Mouse (Mus musculus): Measurements from ENCODE around the gene Grem2. TPM values are rescaled to one million over a fixed set of nuclear protein-coding genes. Genes with fewer than 3 reads are reported as not detected.

Grem2 gene
- 10 to 100 TPM; 12.3 to 15.6 (median 13.2) TPM for total RNA-seq (2022)

- DNase-seq (ENCODE audit: low spot score in 2 of 2), result peak; percentile 35 to 63
These were observed at the start of gene Grem2 for GRCm38 (mm10) chr1:174921298-174921955. Gene Grem2 (minus strand): TSS chr1:174921819.

GRCm38 (mm10) chr1:174959837-174960236 lies 38.2 kb upstream of the Grem2 start:
- DNase-seq (ENCODE audit: low spot score in 2 of 2), result no peak

GRCm38 (mm10) chr1:174931003-174931619 lies 9.5 kb upstream of the Grem2 start:
- DNase-seq (ENCODE audit: low spot score in 2 of 2), result no peak

- no peak for DNase-seq (ENCODE audit: low spot score in 2 of 2)
These were observed 8.0 kb upstream of the Grem2 start for GRCm38 (mm10) chr1:174929459-174930181.

GRCm38 (mm10) chr1:174918949-174919348 lies 2.7 kb downstream of the Grem2 start:
- DNase-seq (ENCODE audit: low spot score in 2 of 2), result no peak

- DNase-seq (ENCODE audit: low spot score in 2 of 2), result no peak
These were observed 3.3 kb downstream of the Grem2 start for GRCm38 (mm10) chr1:174918236-174918870.

- no peak for DNase-seq (ENCODE audit: low spot score in 2 of 2)
These were observed 11.8 kb downstream of the Grem2 start for GRCm38 (mm10) chr1:174909834-174910233.

- no peak for DNase-seq (ENCODE audit: low spot score in 2 of 2)
These were observed 13.4 kb downstream of the Grem2 start for GRCm38 (mm10) chr1:174908232-174908631.

- no peak for DNase-seq (ENCODE audit: low spot score in 2 of 2)
These were observed 14.0 kb downstream of the Grem2 start for GRCm38 (mm10) chr1:174907637-174908036.

GRCm38 (mm10) chr1:174902755-174903154 lies 18.9 kb downstream of the Grem2 start:
- no peak for DNase-seq (ENCODE audit: low spot score in 2 of 2)

- no peak for DNase-seq (ENCODE audit: low spot score in 2 of 2)
These were observed 29.1 kb downstream of the Grem2 start for GRCm38 (mm10) chr1:174892471-174892870.

GRCm38 (mm10) chr1:174888684-174889405 lies 32.8 kb downstream of the Grem2 start:
- no peak for DNase-seq (ENCODE audit: low spot score in 2 of 2)

GRCm38 (mm10) chr1:174888073-174888472 lies 33.5 kb downstream of the Grem2 start:
- no peak for DNase-seq (ENCODE audit: low spot score in 2 of 2)

GRCm38 (mm10) chr1:174882496-174882895 lies 39.1 kb downstream of the Grem2 start:
- DNase-seq (ENCODE audit: low spot score in 2 of 2), result no peak

- DNase-seq (ENCODE audit: low spot score in 2 of 2), result no peak
These were observed 46.4 kb downstream of the Grem2 start for GRCm38 (mm10) chr1:174875173-174875572.

GRCm38 (mm10) chr1:174860407-174861118 lies 61.1 kb downstream of the Grem2 start:
- DNase-seq (ENCODE audit: low spot score in 2 of 2), result no peak

- no peak for DNase-seq (ENCODE audit: low spot score in 2 of 2)
These were observed 65.4 kb downstream of the Grem2 start for GRCm38 (mm10) chr1:174856188-174856587.

- no peak for DNase-seq (ENCODE audit: low spot score in 2 of 2)
These were observed 76.8 kb downstream of the Grem2 start for GRCm38 (mm10) chr1:174844786-174845185.

- no peak for DNase-seq (ENCODE audit: low spot score in 2 of 2)
These were observed 84.8 kb downstream of the Grem2 start for GRCm38 (mm10) chr1:174836861-174837260.

- no peak for DNase-seq (ENCODE audit: low spot score in 2 of 2)
These were observed 95.1 kb downstream of the Grem2 start for GRCm38 (mm10) chr1:174826562-174826961.

GRCm38 (mm10) chr1:174811846-174812245 lies 109.8 kb downstream of the Grem2 start:
- DNase-seq (ENCODE audit: low spot score in 2 of 2), result no peak
